Mouse (Mus musculus): ENCODE results near the gene Tmem8.

The Tmem8 gene

DNA sequence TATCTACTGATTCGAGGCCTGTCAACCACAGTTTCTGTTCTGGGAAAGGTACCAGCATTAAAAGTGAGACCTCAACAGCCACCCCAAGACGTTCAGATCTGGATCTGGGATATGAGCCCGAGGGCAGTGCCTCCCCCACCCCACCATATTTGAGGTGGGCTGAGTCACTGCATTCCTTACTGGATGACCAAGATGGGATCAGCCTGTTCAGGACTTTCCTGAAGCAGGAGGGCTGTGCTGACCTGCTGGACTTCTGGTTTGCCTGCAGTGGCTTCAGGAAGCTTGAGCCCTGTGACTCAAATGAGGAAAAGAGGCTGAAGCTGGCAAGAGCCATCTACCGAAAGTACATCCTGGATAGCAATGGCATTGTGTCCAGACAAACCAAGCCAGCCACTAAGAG, 29.7 kb downstream of the Tmem8 start:
- no peak for DNase-seq (ENCODE audit: low read depth, low spot score)

DNA sequence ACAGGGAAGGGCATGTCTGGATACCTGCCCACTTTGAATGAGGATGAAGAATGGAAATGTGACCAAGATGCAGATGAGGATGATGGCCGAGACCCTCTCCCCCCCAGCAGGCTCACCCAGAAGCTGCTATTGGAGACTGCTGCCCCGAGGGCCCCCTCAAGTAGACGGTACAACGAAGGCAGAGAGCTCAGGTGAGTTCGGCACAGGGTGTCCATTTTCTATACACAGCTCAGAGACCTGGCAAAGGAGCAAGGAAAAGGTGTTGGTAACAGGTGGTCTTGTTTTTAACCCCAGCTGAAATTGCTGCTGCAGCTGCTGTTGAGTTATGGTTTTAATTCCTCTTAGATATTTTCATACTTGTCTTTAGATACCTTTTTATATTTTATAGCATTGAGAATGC, 30.3 kb downstream of the Tmem8 start:
- no peak for DNase-seq (ENCODE audit: low read depth, low spot score)

DNA sequence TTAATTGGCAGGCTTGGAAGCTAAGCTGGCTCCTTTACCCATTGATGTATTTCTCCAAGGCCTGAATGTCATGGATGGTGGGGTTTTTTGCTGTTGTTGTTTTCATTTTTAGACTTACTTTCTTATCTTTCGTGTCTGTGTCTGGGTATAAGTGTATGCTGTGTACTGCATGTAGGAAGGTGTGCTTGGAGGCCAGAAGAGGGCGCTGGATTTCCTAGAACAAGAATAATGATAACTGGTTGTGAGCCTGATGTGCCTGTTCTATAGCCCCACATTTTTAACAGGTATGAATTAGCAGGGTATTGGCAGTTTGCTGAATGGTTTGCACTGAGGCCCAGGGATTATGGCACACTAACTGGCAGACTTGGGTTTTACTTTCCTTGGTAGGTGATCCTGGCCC, 36.0 kb downstream of the Tmem8 start:
- no peak for DNase-seq (ENCODE audit: low read depth, low spot score)

DNA sequence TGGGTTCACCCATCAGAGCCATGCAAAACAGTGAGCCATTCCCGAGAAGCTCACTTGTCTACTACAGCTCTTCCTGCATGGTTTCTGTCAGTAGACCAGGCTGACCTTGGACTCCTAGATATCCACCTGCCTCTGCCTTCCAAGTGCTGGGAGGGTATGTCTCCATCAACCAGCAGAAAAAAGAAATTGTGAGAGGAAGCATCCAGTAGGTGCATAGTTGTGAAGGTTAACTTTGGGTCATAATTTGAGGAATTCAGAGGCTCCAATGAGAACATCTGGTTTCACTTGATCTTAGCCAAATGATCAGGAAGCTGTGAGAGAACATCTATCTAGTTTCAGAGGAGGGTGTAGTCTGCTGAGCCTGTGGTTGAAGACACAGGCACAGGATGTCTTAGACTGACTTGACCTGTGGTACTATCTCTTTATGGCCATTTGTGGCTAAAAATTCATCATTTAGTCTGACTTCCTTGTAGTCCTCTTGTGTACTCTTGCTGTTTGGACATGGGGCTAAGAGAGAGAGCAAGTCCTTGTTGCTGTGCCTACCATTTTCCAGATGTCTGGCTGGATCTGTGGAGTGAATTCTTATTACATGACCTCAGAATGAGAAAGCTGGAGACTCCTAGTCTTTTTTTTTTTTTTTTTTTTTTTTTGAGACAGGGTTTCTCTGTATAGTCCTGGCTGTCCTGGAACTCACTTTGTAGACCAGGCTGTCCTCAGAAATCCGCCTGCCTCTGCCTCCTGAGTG, 39.0 kb downstream of the Tmem8 start:
- no peak for DNase-seq (ENCODE audit: low read depth, low spot score)

DNA sequence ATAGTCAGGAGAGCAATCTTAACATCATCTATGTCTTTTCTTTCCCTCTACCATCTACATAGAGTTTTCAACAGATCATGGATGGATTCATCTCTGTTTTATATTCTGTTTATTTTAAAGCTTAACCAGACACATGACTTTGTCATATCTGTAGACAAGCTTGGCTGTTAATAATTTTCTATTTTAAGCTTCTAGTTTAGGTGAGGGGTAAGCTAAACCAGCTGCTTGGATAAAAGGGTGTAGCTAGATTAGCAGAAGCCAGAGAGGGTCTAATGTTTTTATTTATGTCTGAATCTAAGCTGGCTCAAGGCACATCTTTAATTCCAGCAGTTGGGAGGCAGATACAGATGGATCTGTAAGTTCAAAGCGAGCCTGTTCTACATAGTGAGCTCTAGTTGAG, 49.6 kb downstream of the Tmem8 start:
- DNase-seq (ENCODE audit: low read depth, low spot score) = no peak

DNA sequence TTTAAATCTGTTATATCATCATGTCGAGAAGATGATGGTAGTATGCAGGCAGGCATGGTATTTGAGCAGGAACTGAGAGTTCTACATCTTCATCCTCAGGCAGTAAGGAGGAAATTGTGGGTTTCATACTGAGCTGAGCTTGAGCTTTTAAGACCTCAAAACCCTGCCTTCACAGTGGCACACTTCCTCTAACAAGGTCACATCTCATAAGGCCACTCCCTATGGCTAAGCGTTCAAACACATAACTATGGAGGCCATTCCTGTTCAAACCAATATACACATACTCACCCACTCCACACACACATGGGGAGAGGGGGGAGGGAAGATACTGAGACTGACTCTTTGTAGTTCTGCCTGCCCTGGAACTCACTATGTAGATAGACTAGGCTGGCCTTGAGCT, 54.9 kb downstream of the Tmem8 start:
- peak; percentile 75 for DNase-seq (ENCODE audit: low read depth, low spot score)

All from CD4-positive, CD25-positive, alpha-beta regulatory T cell, adult 2 months (primary cell).